Mouse (Mus musculus): ENCODE measurements around the gene Cept1. TPM values are rescaled to one million over a fixed set of nuclear protein-coding genes. Genes with fewer than 3 reads are reported as not detected.
A peak's percentile ranks its signal among the peaks of the same experiment; 100 is the strongest.
"Not testable (repeated sequence)": the region's sequence is repeated elsewhere in the genome, so short reads cannot be mapped to it uniquely, and the experiment has no call there.

Gene Cept1
- total RNA-seq (2021), result 10 to 100 TPM; 40.2 to 44.3 TPM
- long read RNA-seq, experiment 1, transcript Cept1-202 (9 exons, 2,814 nt), result major isoform, 44 of 59 reads
- long read RNA-seq, experiment 1, partial matches to known transcripts, result 3 of 59 reads
- long read RNA-seq, experiment 1, other reads (novel, unspliced or antisense), result 12 of 59 reads
- long read RNA-seq, experiment 2, transcript Cept1-202 (9 exons, 2,814 nt), result major isoform, 27 of 37 reads
- long read RNA-seq, experiment 2, partial matches to known transcripts, result 1 of 37 reads
- long read RNA-seq, experiment 2, other reads (novel, unspliced or antisense), result 9 of 37 reads

DNA sequence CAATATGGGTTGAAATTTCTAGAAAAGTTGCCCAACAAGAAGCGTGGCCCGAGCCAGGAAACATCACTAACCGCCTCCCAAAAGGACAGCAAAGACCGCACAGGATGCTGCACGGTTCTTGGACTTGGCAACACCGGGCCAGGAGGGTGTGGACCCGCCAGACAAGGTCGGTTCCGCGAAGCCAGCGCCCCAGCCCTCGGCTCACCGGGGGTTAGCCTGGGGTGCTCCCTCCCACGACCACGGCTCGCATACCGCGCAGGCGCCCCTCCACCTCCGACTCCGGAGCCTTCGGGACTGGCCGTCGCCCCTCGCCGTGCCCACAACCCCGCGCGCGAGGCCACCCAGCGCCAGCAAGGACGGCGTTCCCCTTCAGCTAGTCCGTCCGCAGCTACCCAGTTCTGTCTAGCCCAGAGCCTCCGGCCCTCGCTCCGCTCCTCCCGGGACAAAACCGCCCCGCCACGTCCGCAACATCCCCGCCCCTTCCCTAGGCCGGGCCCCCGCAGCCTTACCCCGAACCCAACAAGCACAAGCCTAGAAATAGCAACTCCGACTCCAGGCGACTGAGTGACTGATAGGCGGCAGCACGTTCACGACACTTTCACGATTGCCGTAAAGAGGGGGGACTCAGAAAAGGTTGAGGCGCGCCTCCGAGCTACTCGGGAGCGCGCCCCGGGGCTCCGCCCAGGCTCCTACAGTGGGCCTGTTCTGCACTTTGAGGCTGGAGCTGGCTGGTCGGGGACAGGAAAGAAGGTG lies at the start of gene Cept1, which contains the start of gene Dram2:
Cept1 (minus strand) TSS at position 632 of the 753 bp plus-strand sequence.
Dram2 (plus strand) TSS at position 628 of the 753 bp plus-strand sequence.
- DNase-seq (ENCODE audit: low spot score in 2 of 2), result peak; percentile 93 to 97
- intact Hi-C loops (cut with DNase I), result loop anchor here (10.0 kb wide), 1 partner anchor 177 kb away; no protein-coding TSS in a partner anchor

DNA sequence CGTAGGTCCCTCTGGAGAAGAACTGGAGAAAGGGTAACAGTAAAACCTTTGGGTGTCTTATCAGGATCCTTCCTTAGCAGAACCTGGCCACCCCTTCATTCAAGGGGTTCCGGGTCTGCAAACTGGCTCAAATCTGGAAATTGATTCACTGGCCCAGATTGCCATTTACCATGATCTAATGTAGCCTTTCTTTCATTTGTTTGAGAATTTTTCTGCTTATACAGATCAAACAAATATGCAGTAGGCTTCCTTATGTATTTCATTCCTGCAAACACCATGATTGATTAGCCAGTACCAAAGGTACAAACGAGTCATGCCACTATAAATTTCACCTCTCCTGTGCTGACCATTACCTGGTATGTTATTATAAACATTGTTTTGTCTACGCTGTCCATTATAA lies 46.0 kb upstream of the Cept1 start:
- DNase-seq (ENCODE audit: low spot score in 2 of 2); intact Hi-C loops (cut with DNase I): not testable (repeated sequence)

DNA sequence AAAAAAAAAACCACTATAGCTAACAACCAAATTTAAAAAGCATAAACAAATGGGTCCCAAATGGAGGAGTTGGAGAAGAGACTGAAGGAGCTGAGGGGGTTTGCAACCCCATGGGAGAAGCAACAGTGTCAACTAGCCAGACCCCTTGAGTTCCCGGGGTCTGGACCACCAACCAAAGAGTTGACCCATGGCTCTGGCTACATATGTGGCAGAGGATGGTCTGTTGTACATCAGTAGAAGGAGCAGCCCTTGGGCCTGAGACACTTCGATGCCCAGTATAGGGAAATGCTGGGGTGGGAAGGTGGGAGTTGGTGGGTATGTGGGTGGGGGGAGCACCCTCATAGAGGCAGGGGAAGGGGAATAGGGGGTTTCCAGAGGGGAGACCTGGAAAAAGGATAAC lies 31.7 kb upstream of the Cept1 start:
- DNase-seq (ENCODE audit: low spot score in 2 of 2), result no peak
- intact Hi-C loops (cut with DNase I), result no loop called here

DNA sequence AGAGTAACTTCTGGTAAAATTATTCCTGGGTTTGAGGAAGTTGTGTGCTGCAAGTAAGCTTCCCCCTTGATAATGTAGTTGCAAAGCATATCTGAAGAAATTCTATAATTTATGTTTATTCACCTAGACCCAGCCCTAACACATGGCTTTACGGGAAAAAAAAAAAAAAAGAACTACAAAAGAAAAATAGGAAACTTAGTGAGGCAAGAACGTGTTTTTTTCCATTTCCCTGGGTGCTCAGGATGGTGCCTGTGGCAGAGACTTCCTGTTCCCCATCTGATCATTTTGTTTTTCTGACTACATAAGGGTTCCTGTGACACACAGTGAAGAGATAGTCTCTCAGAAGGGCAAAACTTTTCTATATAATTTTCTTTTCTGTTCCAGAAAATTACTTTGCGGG lies 25.6 kb upstream of the Cept1 start:
- intact Hi-C loops (cut with DNase I), result no loop called here
- DNase-seq (ENCODE audit: low spot score in 2 of 2), result no peak

DNA sequence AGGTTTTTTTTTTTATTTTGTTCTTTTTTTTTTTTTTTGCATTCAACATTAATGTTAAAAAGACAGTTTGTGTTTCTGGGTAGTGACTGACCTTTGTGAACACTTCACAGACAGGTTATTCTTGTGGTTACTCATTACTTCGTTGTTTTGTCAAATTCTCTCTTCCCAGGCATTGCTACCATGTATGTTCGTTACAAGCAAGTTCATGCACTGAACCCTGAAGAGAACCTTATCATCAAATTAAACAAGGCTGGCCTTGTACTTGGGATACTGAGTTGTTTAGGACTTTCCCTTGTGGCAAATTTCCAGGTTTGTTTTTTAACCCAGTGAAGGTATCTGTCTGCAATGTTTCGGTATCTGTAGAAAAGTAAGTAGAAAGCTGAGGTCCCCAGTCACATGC lies 18.3 kb upstream of the Cept1 start:
- intact Hi-C loops (cut with DNase I), result no loop called here
- no peak for DNase-seq (ENCODE audit: low spot score in 2 of 2)

- intact Hi-C loops (cut with DNase I), result no loop called here
- no peak for DNase-seq (ENCODE audit: low spot score in 2 of 2)
Measured at GRCm38 (mm10) chr3:106558271-106558670, 10.7 kb upstream of the Cept1 start.

GRCm38 (mm10) chr3:106555743-106556250 lies 8.2 kb upstream of the Cept1 start:
- intact Hi-C loops (cut with DNase I), result no loop called here
- DNase-seq (ENCODE audit: low spot score in 2 of 2), result no peak

GRCm38 (mm10) chr3:106553411-106553810 lies 5.8 kb upstream of the Cept1 start:
- DNase-seq (ENCODE audit: low spot score in 2 of 2), result peak in 1 of 2 experiments; percentile 14
- intact Hi-C loops (cut with DNase I), result no loop called here

- intact Hi-C loops (cut with DNase I), result loop anchor here (10.0 kb wide), 1 partner anchor 176 kb away; no protein-coding TSS in a partner anchor
- DNase-seq (ENCODE audit: low spot score in 2 of 2), result no peak
Measured at GRCm38 (mm10) chr3:106548971-106549370, 1.4 kb upstream of the Cept1 start.

DNA sequence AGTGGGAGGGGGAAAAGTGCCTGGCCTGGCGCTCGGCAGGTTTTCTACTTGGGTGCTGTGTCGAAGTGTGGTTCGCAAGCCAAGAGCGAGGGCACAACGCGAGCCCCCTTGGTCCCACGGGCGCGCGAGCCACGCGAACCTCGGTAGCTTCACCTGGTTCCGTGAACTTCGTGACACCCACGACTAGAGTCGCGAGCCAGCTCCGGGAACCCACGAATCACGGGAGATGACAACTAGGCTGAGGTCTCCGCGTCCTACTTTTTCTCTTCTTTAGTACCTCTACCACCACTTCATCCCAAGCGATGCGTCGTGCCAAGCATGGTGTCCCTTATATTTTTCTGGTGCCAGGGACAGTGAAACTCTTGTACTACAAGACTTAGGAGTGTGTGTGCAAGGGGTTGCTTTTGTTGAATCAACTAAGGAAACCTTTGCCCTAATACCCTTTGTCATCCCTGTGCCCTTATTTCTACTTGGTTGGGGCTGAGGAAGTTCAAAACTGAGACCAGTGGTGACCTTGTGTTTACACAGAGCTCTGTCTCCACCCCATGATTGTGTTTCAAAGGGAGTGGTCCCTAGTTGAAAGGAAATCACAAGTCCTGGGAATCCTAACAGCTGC lies 430 bp upstream of the Cept1 start:
- intact Hi-C loops (cut with DNase I), result loop anchor here (10.0 kb wide), 1 partner anchor 177 kb away; no protein-coding TSS in a partner anchor
- peak; percentile 5 to 14 for DNase-seq (ENCODE audit: low spot score in 2 of 2)

DNA sequence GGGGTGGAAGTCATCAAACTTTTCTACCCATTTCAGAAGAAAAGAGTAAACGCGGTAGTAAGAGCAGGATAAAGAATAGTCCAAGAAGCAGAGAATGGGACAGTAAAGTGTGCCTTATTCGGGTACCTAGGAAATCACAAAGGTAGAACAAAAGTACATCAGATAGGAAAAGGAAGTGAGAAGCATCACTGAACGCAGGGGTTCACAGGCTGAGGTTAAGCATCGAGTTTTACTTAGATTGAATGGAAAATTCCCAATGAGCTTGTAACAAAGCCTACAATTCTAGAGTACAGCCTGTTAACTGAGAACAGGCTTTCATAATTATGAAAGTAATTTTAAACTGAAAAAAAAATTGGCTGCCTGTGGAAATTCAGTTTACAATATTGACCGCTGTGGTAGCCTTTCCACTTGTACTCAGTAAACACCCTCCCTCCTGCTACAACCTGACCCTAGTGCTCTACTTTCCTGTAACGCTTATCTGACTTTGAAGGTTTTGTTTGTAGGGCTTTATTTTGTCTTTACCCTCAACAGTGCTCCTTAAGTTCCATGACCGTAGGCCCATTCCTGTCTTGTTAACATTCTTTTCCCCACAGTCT lies 2.8 kb downstream of the Cept1 start:
- no peak for DNase-seq (ENCODE audit: low spot score in 2 of 2)
- intact Hi-C loops (cut with DNase I), result loop anchor here (10.0 kb wide), 1 partner anchor 180 kb away; no protein-coding TSS in a partner anchor

DNA sequence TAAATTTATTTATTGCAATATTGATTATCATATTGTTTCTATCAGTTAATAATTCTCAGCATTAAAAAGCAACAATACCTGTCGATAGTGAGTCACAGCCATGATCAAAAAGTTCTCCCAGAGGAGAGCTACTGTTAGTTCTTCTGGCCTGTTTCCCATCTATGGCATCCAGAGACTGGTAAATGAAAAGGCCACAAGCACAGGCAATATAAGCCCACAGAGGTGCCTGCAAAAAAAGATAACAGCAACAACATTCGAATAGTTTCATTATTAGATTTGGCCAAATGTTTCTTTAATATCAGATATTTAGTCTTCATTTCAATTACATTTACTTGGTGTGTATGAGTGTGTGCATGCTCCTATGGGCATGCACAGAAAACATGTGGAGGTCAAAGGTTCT lies 14.3 kb downstream of the Cept1 start:
- intact Hi-C loops (cut with DNase I), result no loop called here
- DNase-seq (ENCODE audit: low spot score in 2 of 2), result no peak

GRCm38 (mm10) chr3:106528032-106528431 lies 19.6 kb downstream of the Cept1 start:
- intact Hi-C loops (cut with DNase I), result no loop called here
- DNase-seq (ENCODE audit: low spot score in 2 of 2), result no peak

DNA sequence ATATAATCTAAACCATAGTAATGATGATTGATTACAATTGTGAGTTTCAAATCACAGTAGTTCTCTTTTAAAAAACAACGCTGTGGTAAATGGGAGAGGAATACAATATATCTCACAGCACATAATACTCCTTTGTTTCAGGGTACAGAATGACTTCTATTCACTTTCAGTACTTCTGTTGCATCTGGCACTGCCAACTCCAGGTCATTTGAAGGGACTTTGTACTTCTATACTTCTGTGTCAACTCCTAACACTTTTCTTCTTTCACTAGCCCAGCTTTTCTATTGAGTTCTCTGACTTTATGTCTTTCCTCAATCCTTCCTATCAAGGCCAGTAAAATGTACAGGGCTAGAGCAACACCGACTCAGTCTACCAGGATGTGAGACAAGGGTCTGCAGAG lies 21.2 kb downstream of the Cept1 start:
- no peak for DNase-seq (ENCODE audit: low spot score in 2 of 2)
- intact Hi-C loops (cut with DNase I), result no loop called here

DNA sequence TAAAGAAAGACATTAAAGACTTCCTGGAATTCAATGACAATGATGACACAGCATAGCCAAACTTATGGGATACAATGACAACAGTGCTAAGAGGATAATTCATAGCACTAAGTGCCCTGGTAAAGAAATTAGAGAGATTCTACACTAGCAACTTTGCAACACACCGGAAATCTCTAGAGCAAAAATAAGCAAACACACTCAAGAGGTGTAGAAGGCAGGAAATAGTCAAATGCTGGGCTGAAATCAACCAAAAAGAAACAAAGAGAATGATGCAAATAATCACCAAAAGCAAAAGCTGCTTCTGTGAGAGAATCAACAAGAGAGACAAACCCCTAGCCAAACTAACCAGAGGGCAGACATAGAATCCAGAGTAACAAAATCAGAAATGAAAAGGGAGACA lies 24.9 kb downstream of the Cept1 start:
- no peak for DNase-seq (ENCODE audit: low spot score in 2 of 2)
- intact Hi-C loops (cut with DNase I), result no loop called here

DNA sequence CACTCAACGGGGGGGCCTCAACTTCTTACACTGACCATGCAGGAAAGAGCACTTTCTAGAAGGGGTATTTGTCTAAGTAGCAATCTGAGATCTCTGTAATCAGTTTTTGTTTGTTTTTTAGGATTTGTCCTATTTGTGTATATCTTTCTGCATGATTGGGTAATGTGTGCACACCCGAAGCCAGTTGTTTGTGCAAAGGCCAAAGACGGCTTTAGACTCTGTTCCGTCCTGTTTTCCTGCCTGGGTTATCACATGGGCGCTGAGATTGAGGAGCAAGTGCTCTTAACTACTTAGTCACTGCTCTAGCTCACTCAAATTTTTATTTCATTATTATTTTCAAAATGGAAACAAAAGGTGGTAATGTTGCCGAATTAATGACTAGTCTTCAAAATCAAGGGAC lies 32.6 kb downstream of the Cept1 start:
- DNase-seq (ENCODE audit: low spot score in 2 of 2), result no peak
- intact Hi-C loops (cut with DNase I), result no loop called here

DNA sequence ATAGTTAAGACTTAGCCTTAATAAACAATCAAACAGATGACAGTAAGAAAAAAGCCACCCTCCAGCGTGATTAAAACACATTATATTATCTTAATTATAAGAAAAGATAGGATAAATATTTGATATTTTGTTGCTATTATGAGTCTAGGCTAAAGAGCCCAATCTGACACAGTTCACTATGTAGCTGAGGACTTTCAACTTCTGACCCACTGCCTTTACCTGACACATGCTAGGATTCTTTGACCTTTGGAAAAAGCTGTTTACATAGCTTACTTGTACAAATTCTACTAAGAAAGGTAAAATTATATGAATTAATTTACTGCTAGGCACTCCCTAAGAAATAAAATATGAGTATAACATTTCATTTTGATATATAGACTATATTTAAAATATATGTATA lies 36.9 kb downstream of the Cept1 start:
- intact Hi-C loops (cut with DNase I), result no loop called here
- no peak for DNase-seq (ENCODE audit: low spot score in 2 of 2)

DNA sequence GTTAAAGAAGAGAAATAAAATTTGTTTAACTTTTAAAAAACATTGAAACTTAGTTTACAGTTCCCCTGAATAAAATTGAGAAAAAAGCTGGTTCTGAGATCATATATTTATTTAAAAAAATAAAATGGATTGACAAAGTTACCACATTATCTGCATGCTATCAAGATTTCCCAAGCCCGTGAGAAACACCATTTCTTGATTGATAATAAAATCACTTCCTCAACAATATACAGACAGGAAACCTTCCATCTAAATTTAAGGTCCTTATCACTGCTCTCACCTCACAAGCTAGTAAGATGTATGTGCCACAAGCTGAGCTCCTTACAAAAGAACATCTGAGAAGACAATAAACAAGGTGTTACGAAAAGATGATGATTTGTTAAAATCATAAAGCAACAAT lies 44.7 kb downstream of the Cept1 start:
- intact Hi-C loops (cut with DNase I), result no loop called here
- no peak for DNase-seq (ENCODE audit: low spot score in 2 of 2)

DNA sequence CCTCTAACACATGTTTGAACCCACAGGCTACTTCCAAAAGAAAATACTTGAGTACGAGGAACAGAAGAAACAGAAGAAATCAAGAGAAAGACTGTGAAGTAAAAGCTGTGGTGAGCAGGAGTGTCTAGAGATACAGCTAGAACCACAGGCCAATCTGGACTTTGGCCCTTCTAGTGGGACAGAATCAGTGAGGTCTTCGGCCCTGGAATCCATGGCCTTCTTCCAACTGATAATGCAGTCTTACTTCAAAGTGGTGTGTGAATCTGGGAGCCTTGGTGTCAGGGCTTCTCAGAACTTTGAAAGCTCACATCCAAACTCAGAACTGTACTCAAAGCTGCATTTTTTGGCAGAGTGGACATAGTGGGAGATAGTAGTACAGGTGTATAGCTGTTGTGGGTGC lies 47.1 kb downstream of the Cept1 start:
- DNase-seq (ENCODE audit: low spot score in 2 of 2), result no peak
- intact Hi-C loops (cut with DNase I), result no loop called here

DNA sequence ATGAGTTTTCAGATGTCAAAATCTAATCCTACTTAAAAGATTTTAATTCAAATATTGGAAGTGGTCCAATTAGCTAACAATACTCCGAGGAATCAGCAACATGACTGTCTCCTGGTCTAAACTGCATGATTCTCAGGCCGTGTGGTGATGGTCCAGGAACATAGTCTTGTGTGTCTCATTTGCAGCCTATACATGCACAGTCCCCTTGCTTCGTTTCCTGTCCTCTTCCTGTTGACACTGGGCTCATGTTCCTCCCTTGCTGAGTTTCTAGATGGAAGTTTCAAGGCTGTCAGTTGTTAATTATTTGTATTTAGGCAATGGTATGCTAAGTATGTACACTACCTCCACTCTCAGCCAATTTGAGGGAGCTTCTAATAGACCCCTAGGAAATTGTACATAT lies 50.6 kb downstream of the Cept1 start:
- no peak for DNase-seq (ENCODE audit: low spot score in 2 of 2)
- intact Hi-C loops (cut with DNase I), result no loop called here

Measured in left cerebral cortex, postnatal 14 days (tissue).